Mouse (Mus musculus): ENCODE measurements at regions not wholly inside any gene's neighbourhood (a gene's known extent, or its start where the extent isn't known, plus 50 kb on each side); places are given as distances from the start of the nearest gene placed in this dataset.

- DNase-seq (ENCODE audit: low spot score) = no peak
- Histone ChIP-seq H3K4me3 (no peak overlapping the region), H3K36me3 (no peaks in the 10 kb centered on the region), H3K27me3 (ENCODE audit: insufficient read depth, poor library complexity, severe bottlenecking) (no peaks in the 10 kb centered on the region), H3K4me1 (peaks cover 21% of the 10 kb centered on the region), H3K27ac (peak overlapping the region; percentile 23; the same call in 1 of the 2 replicates), H3K9me3 (no peaks in the 10 kb centered on the region)
- 38% methylated on average over 5 of the region's 5 CpGs for WGBS
Measured at GRCm38 (mm10) chr10:3630763-3631223, 90.8 kb downstream of the Iyd start.

GRCm38 (mm10) chr10:3633871-3634496 is 93.9 kb downstream of the Iyd start:
- Histone ChIP-seq H3K4me3 (no peak overlapping the region), H3K4me1 (peaks cover 17% of the 10 kb centered on the region), H3K36me3 (no peaks in the 10 kb centered on the region), H3K9me3 (no peaks in the 10 kb centered on the region), H3K27ac (peak overlapping the region; percentile 13; the same call in 1 of the 2 replicates), H3K27me3 (ENCODE audit: insufficient read depth, poor library complexity, severe bottlenecking) (no peaks in the 10 kb centered on the region)
- WGBS = 35% methylated on average over 5 of the region's 5 CpGs
- no peak for DNase-seq (ENCODE audit: low spot score)

- H3K9me3 ChIP-seq = no peaks in the 10 kb centered on the region
- H3K27ac ChIP-seq = no peak overlapping the region
- H3K27me3 ChIP-seq (ENCODE audit: insufficient read depth, poor library complexity, severe bottlenecking) = no peaks in the 10 kb centered on the region
- no peaks in the 10 kb centered on the region for H3K36me3 ChIP-seq
- no peak for DNase-seq (ENCODE audit: low spot score)
- 81% methylated on average over 5 of the region's 5 CpGs for WGBS
- no peaks in the 10 kb centered on the region for H3K4me1 ChIP-seq
- H3K4me3 ChIP-seq = no peak overlapping the region
Measured at GRCm38 (mm10) chr10:3644111-3644510, 96.1 kb upstream of the Plekhg1 start.

GRCm38 (mm10) chr10:3645030-3645429 is 95.1 kb upstream of the Plekhg1 start:
- no peaks in the 10 kb centered on the region for H3K9me3 ChIP-seq
- no peak overlapping the region for H3K4me3 ChIP-seq
- no peak for DNase-seq (ENCODE audit: low spot score)
- H3K36me3 ChIP-seq = no peaks in the 10 kb centered on the region
- 65% methylated on average over 5 of the region's 5 CpGs for WGBS
- no peaks in the 10 kb centered on the region for H3K4me1 ChIP-seq
- H3K27me3 ChIP-seq (ENCODE audit: insufficient read depth, poor library complexity, severe bottlenecking) = no peaks in the 10 kb centered on the region
- no peak overlapping the region for H3K27ac ChIP-seq

GRCm38 (mm10) chr10:3646151-3646910 is 93.8 kb upstream of the Plekhg1 start:
- H3K4me1 ChIP-seq = no peaks in the 10 kb centered on the region
- WGBS = 65% methylated on average over 6 of the region's 6 CpGs
- no peak for DNase-seq (ENCODE audit: low spot score)
- H3K4me3 ChIP-seq = no peak overlapping the region
- H3K27ac ChIP-seq = no peak overlapping the region
- H3K9me3 ChIP-seq = no peaks in the 10 kb centered on the region
- no peaks in the 10 kb centered on the region for H3K27me3 ChIP-seq (ENCODE audit: insufficient read depth, poor library complexity, severe bottlenecking)
- H3K36me3 ChIP-seq = no peaks in the 10 kb centered on the region

- no peaks in the 10 kb centered on the region for H3K27me3 ChIP-seq (ENCODE audit: insufficient read depth, poor library complexity, severe bottlenecking)
- no peaks in the 10 kb centered on the region for H3K36me3 ChIP-seq
- 62% methylated on average over 7 of the region's 7 CpGs for WGBS
- DNase-seq (ENCODE audit: low spot score) = no peak
- no peak overlapping the region for H3K4me3 ChIP-seq
- H3K9me3 ChIP-seq = no peaks in the 10 kb centered on the region
- H3K4me1 ChIP-seq = no peaks in the 10 kb centered on the region
- H3K27ac ChIP-seq = no peak overlapping the region
Measured at GRCm38 (mm10) chr10:3647811-3648731, 92.1 kb upstream of the Plekhg1 start.

- no peaks in the 10 kb centered on the region for H3K36me3 ChIP-seq
- no peaks in the 10 kb centered on the region for H3K4me1 ChIP-seq
- H3K27ac ChIP-seq = no peak overlapping the region
- no peak overlapping the region for H3K4me3 ChIP-seq
- DNase-seq (ENCODE audit: low spot score) = no peak
- WGBS = 63% methylated on average over 1 of the region's 1 CpGs
- H3K27me3 ChIP-seq (ENCODE audit: insufficient read depth, poor library complexity, severe bottlenecking) = no peaks in the 10 kb centered on the region
- H3K9me3 ChIP-seq = no peaks in the 10 kb centered on the region
Measured at GRCm38 (mm10) chr10:3649983-3650382, 90.2 kb upstream of the Plekhg1 start.

GRCm38 (mm10) chr10:3650561-3650960 is 89.6 kb upstream of the Plekhg1 start:
- Histone ChIP-seq H3K9me3 (no peaks in the 10 kb centered on the region), H3K4me3 (no peak overlapping the region), H3K4me1 (no peaks in the 10 kb centered on the region), H3K27ac (no peak overlapping the region), H3K27me3 (ENCODE audit: insufficient read depth, poor library complexity, severe bottlenecking) (no peaks in the 10 kb centered on the region), H3K36me3 (no peaks in the 10 kb centered on the region)
- 76% methylated on average over 6 of the region's 6 CpGs for WGBS
- DNase-seq (ENCODE audit: low spot score) = no peak

GRCm38 (mm10) chr10:3652522-3652921 is 87.6 kb upstream of the Plekhg1 start:
- no peaks in the 10 kb centered on the region for H3K36me3 ChIP-seq
- no peak overlapping the region for H3K4me3 ChIP-seq
- H3K4me1 ChIP-seq = no peaks in the 10 kb centered on the region
- WGBS = 78% methylated on average over 3 of the region's 3 CpGs
- no peak for DNase-seq (ENCODE audit: low spot score)
- H3K27me3 ChIP-seq (ENCODE audit: insufficient read depth, poor library complexity, severe bottlenecking) = no peaks in the 10 kb centered on the region
- H3K27ac ChIP-seq = no peak overlapping the region
- H3K9me3 ChIP-seq = no peaks in the 10 kb centered on the region

GRCm38 (mm10) chr10:3656081-3656480 is 84.1 kb upstream of the Plekhg1 start:
- Histone ChIP-seq H3K27me3 (ENCODE audit: insufficient read depth, poor library complexity, severe bottlenecking) (no peaks in the 10 kb centered on the region), H3K4me3 (no peak overlapping the region), H3K36me3 (no peaks in the 10 kb centered on the region), H3K27ac (no peak overlapping the region), H3K9me3 (no peaks in the 10 kb centered on the region), H3K4me1 (no peaks in the 10 kb centered on the region)
- no peak for DNase-seq (ENCODE audit: low spot score)
- WGBS = 80% methylated on average over 3 of the region's 3 CpGs

- H3K4me1 ChIP-seq = no peaks in the 10 kb centered on the region
- WGBS = 76% methylated on average over 2 of the region's 2 CpGs
- H3K36me3 ChIP-seq = no peaks in the 10 kb centered on the region
- no peaks in the 10 kb centered on the region for H3K27me3 ChIP-seq (ENCODE audit: insufficient read depth, poor library complexity, severe bottlenecking)
- H3K4me3 ChIP-seq = no peak overlapping the region
- no peak for DNase-seq (ENCODE audit: low spot score)
- H3K9me3 ChIP-seq = no peaks in the 10 kb centered on the region
- no peak overlapping the region for H3K27ac ChIP-seq
Measured at GRCm38 (mm10) chr10:3662156-3662555, 78.0 kb upstream of the Plekhg1 start.

GRCm38 (mm10) chr10:3662571-3662970 is 77.6 kb upstream of the Plekhg1 start:
- Histone ChIP-seq H3K4me1 (no peaks in the 10 kb centered on the region), H3K9me3 (no peaks in the 10 kb centered on the region), H3K36me3 (no peaks in the 10 kb centered on the region), H3K27ac (no peak overlapping the region), H3K27me3 (ENCODE audit: insufficient read depth, poor library complexity, severe bottlenecking) (no peaks in the 10 kb centered on the region), H3K4me3 (no peak overlapping the region)
- DNase-seq (ENCODE audit: low spot score) = no peak
- WGBS = 45% methylated on average over 1 of the region's 1 CpGs

- Histone ChIP-seq H3K36me3 (no peaks in the 10 kb centered on the region), H3K4me3 (no peak overlapping the region), H3K4me1 (no peaks in the 10 kb centered on the region), H3K27ac (no peak overlapping the region), H3K9me3 (no peaks in the 10 kb centered on the region), H3K27me3 (ENCODE audit: insufficient read depth, poor library complexity, severe bottlenecking) (no peaks in the 10 kb centered on the region)
- DNase-seq (ENCODE audit: low spot score) = no peak
Measured at GRCm38 (mm10) chr10:3663296-3663695, 76.9 kb upstream of the Plekhg1 start.

All from heart, embryonic 10.5 days (tissue).